Comparison of ENCODE assay signal across 8 mouse cellular contexts in the genomic region with DNA sequence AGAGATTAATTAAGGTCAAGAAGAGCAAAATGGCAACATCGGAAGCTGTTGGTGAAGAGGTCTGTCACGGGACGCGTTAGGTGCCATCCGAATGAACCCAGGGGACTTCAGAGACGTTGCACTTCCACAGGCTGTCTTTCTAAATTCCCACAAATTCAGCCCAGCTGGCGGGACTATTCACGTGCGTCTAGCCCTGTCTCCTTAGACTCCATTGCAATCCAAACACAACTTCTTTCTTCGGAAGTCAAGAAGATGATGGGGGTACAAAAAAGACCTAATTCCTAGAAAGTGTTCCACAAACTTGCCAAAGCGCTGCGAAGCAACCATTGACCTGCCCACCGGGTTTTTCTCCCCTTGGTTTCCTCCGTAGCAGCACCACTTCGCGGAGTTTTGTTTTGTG. TPM values are rescaled to one million over a fixed set of nuclear protein-coding genes. Genes with fewer than 3 reads are reported as not detected.
DNase-seq lines count a peak whose midpoint lies in the region; ATAC-seq lines count a peak whose summit lies in the region.

No protein-coding gene starts in this region.

- H3K4me2 ChIP-seq in kidney, embryonic 14.5 days (replicated peaks; ENCODE audit: low read depth, low read length) = peak overlapping the region; percentile 70
- peak overlapping the region; percentile 93 for H3K4me2 ChIP-seq in embryonic facial prominence, embryonic 11.5 days (ENCODE audit: low read depth, low read length)
- peak overlapping the region; percentile 85 for H3K4me2 ChIP-seq in intestine, embryonic 16.5 days (ENCODE audit: low read depth, low read length)
- H3K4me2 ChIP-seq in midbrain, embryonic 15.5 days = peak overlapping the region; percentile 77

- no peaks in the 10 kb centered on the region for H3K9me3 ChIP-seq in kidney, embryonic 14.5 days (ENCODE audit: control insufficient read depth, low read length)
- no peaks in the 10 kb centered on the region for H3K9me3 ChIP-seq in embryonic facial prominence, embryonic 11.5 days (replicated peaks; ENCODE audit: control insufficient read depth, low read length)
- H3K9me3 ChIP-seq in intestine, embryonic 16.5 days (ENCODE audit: control insufficient read depth, low read length) = no peaks in the 10 kb centered on the region
- H3K9me3 ChIP-seq in midbrain, embryonic 15.5 days = no peaks in the 10 kb centered on the region

- H3K4me3 ChIP-seq in kidney, embryonic 14.5 days (ENCODE audit: low read length) = peak overlapping the region; percentile 56
- H3K4me3 ChIP-seq in embryonic facial prominence, embryonic 11.5 days (ENCODE audit: low read depth, low read length) = peak overlapping the region; percentile 61
- peak overlapping the region; percentile 66 for H3K4me3 ChIP-seq in intestine, embryonic 16.5 days (ENCODE audit: low read length)
- H3K4me3 ChIP-seq in midbrain, embryonic 15.5 days = peak overlapping the region; percentile 65

- WGBS in kidney, embryonic 14.5 days = under 1% methylated on average over 16 of the region's 16 CpGs
- under 1% methylated on average over 16 of the region's 16 CpGs for WGBS in embryonic facial prominence, embryonic 11.5 days
- WGBS in intestine, embryonic 16.5 days = under 1% methylated on average over 16 of the region's 16 CpGs
- WGBS in midbrain, embryonic 15.5 days = under 1% methylated on average over 16 of the region's 16 CpGs

- ATAC-seq in kidney, embryonic 14.5 days (ENCODE audit: low FRiP score, low TSS enrichment) = no peak
- ATAC-seq in embryonic facial prominence, embryonic 11.5 days (replicated peaks; ENCODE audit: insufficient number of reproducible peaks, low FRiP score, low TSS enrichment, low read depth) = no peak
- no peak for ATAC-seq in intestine, embryonic 16.5 days
- ATAC-seq in midbrain, embryonic 15.5 days (replicated peaks) = no peak; the same call in 1 of the 2 replicates
- no peak for ATAC-seq in monocyte, adult 5-6 weeks (replicated peaks; ENCODE audit: insufficient number of reproducible peaks, low FRiP score, low TSS enrichment, poor library complexity, severe bottlenecking)

- DNase-seq in kidney, adult 18-20 months = no peak
- DNase-seq in embryonic facial prominence, embryonic 11.5 days (ENCODE audit: low spot score) = peak; percentile 69
- DNase-seq in cerebellum, postnatal 36 days = no peak
- DNase-seq in frontal cortex, postnatal 10 days (ENCODE audit: low spot score in 2 of 2) = no peak

- no peaks in the 10 kb centered on the region for H3K4me1 ChIP-seq in kidney, embryonic 14.5 days (ENCODE audit: control insufficient read depth, insufficient read depth, low read length)
- no peaks in the 10 kb centered on the region for H3K4me1 ChIP-seq in embryonic facial prominence, embryonic 11.5 days (ENCODE audit: control insufficient read depth, insufficient read depth, low read length)
- H3K4me1 ChIP-seq in intestine, embryonic 16.5 days (ENCODE audit: control insufficient read depth, insufficient read depth, low read length) = peaks cover 4% of the 10 kb centered on the region; the same call in 1 of the 2 replicates
- peaks cover 12% of the 10 kb centered on the region for H3K4me1 ChIP-seq in midbrain, embryonic 15.5 days

- H3K36me3 ChIP-seq in kidney, embryonic 14.5 days (ENCODE audit: control insufficient read depth, insufficient read depth, low read length) = no peaks in the 10 kb centered on the region
- no peaks in the 10 kb centered on the region for H3K36me3 ChIP-seq in embryonic facial prominence, embryonic 11.5 days (replicated peaks; ENCODE audit: control insufficient read depth, insufficient read depth, low read depth, low read length)
- no peaks in the 10 kb centered on the region for H3K36me3 ChIP-seq in intestine, embryonic 16.5 days (ENCODE audit: control insufficient read depth, insufficient read depth, low read length)
- H3K36me3 ChIP-seq in midbrain, embryonic 15.5 days (replicated peaks) = no peaks in the 10 kb centered on the region

- no peaks in the 10 kb centered on the region for H3K27me3 ChIP-seq in kidney, embryonic 14.5 days (ENCODE audit: control insufficient read depth, insufficient read depth, low read length)
- H3K27me3 ChIP-seq in embryonic facial prominence, embryonic 11.5 days (ENCODE audit: control insufficient read depth, insufficient read depth, low read length) = no peaks in the 10 kb centered on the region
- H3K27me3 ChIP-seq in intestine, embryonic 16.5 days (replicated peaks; ENCODE audit: control insufficient read depth, insufficient read depth, low read length) = no peaks in the 10 kb centered on the region
- no peaks in the 10 kb centered on the region for H3K27me3 ChIP-seq in midbrain, embryonic 15.5 days (replicated peaks)

- H3K9ac ChIP-seq in kidney, embryonic 14.5 days (ENCODE audit: low read depth, low read length) = peak overlapping the region; percentile 68
- peak overlapping the region; percentile 66 for H3K9ac ChIP-seq in embryonic facial prominence, embryonic 11.5 days (replicated peaks; ENCODE audit: low read length)
- peak overlapping the region; percentile 63 for H3K9ac ChIP-seq in intestine, embryonic 16.5 days (ENCODE audit: low read depth, low read length)
- peak overlapping the region; percentile 80 for H3K9ac ChIP-seq in midbrain, embryonic 15.5 days

- H3K27ac ChIP-seq in kidney, embryonic 14.5 days (ENCODE audit: low read depth, low read length) = peak overlapping the region; percentile 91
- peak overlapping the region; percentile 81 for H3K27ac ChIP-seq in embryonic facial prominence, embryonic 11.5 days (replicated peaks; ENCODE audit: low read depth, low read length)
- H3K27ac ChIP-seq in intestine, embryonic 16.5 days (ENCODE audit: low read length) = peak overlapping the region; percentile 61; the same call in 1 of the 2 replicates
- H3K27ac ChIP-seq in midbrain, embryonic 15.5 days = peak overlapping the region; percentile 91

RNA-seq across cellular contexts. Expression of gene Robo2, which starts 0.6 kb away (rescaled TPM):
- polyA plus RNA-seq in kidney, embryonic 14.5 days (2014; fragmentation: Nextera tagmentation; extraction: Ambion mirVana) = 85.6 and 140 TPM in 2 replicates
- polyA plus RNA-seq in embryonic facial prominence, embryonic 11.5 days (2014; fragmentation: Nextera tagmentation; extraction: Ambion mirVana) = 31.1 and 37.3 TPM in 2 replicates
- polyA plus RNA-seq in intestine, embryonic 16.5 days (2015; fragmentation: Nextera tagmentation; extraction: Ambion mirVana) = 16.0 and 17.7 TPM in 2 replicates
- 91.6 and 95.0 TPM in 2 replicates for polyA plus RNA-seq in midbrain, embryonic 15.5 days (2015; fragmentation: Nextera tagmentation; extraction: Ambion mirVana)
- total RNA-seq in monocyte, adult 5-6 weeks (2017) = not detected in 3 replicates
